Mouse (Mus musculus): ENCODE measurements around the gene Egfem1. TPM values are rescaled to one million over a fixed set of nuclear protein-coding genes. Genes with fewer than 3 reads are reported as not detected.

The Egfem1 gene
- total and polyA plus RNA-seq, 3 experiments = not detected

DNA sequence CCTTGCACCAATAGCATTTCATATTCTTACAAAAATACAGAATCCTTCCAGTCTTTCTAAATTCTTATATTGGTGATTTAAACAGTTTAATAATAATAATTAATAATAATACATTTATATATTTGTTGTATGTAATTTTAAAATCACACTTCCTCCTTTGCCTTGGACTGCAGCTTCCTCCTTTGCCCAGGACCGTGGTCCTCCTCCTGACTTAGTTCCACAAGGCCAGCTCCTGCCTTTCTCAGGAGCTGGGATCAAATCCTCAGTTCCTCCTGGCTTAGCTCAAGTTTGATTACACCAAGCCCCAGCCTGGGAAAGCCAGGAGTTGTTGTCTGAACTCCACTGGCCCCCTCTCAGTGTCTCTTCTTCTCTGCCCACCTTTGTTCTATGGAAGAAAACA, 25.3 kb downstream of the Egfem1 start:
- Histone ChIP-seq H3K4me2 (ENCODE audit: insufficient read depth, low read depth, poor library complexity, severe bottlenecking) (no peak overlapping the region), H3K4me3 (replicated peaks in 1 of 3; ENCODE audit: low read depth in 2 of 3, low read length in 2 of 3, poor library complexity in 1 of 3) (no peak overlapping the region), H3K36me3 (replicated peaks in 1 of 2; ENCODE audit: control insufficient read depth in 1 of 2, insufficient read depth in 1 of 2, low read length in 1 of 2) (no peaks in the 10 kb centered on the region), H3K79me2 (replicated peaks; ENCODE audit: control insufficient read depth, extremely low read depth, insufficient read depth, poor library complexity, severe bottlenecking) (no peaks in the 10 kb centered on the region), H3K9me3 (replicated peaks; ENCODE audit: low read length) (peaks cover 40% of the 10 kb centered on the region), H3K4me1 (ENCODE audit: control insufficient read depth in 1 of 2, insufficient read depth in 2 of 2) (no peaks in the 10 kb centered on the region), H3K9ac (ENCODE audit: insufficient read depth, low read depth) (no peak overlapping the region), H3K27me3 (replicated peaks) (no peaks in the 10 kb centered on the region), H3K27ac (ENCODE audit: insufficient read depth, low read depth) (no peak overlapping the region)
- dilution Hi-C loops (cut with MboI; ENCODE audit: extremely low pct_ligation_motif_present, extremely low pct_unique_long_range_greater_than_20kb, low sequenced_read_pairs) (no loop called here), in situ Hi-C loops (cut with MboI; ENCODE audit: low pct_ligation_motif_present, low pct_unique_long_range_greater_than_20kb, low sequenced_read_pairs) (no loop called here)
- no peak for DNase-seq (ENCODE audit: extremely low read depth)
- TF ChIP-seq CHD1 (IDR thresholded peaks at IDR 0.05; ENCODE audit: low read depth, low read length) = no peak
- no peak for TF ChIP-seq IRF4 (IDR thresholded peaks at IDR 0.05; ENCODE audit: low read depth, low read length)
- TF ChIP-seq GABPA (IDR thresholded peaks at IDR 0.05; ENCODE audit: insufficient replicate concordance, low read depth, low read length) = no peak
- no peak for TF ChIP-seq ELF1 (IDR thresholded peaks at IDR 0.05; ENCODE audit: low read depth, low read length)
- TF ChIP-seq ZKSCAN1 (IDR thresholded peaks at IDR 0.05; ENCODE audit: borderline replicate concordance, low read depth, low read length) = no peak
- TF ChIP-seq CTCF (conservative IDR thresholded peaks at IDR 0.05 in 1 of 2, IDR thresholded peaks at IDR 0.05 in 1 of 2; ENCODE audit: low read depth in 2 of 2, low read length in 2 of 2) = no peak
- TF ChIP-seq MXI1 (IDR thresholded peaks at IDR 0.05; ENCODE audit: low read depth, low read length) = no peak
- no peak for TF ChIP-seq MAX (IDR thresholded peaks at IDR 0.05; ENCODE audit: low read length)
- TF ChIP-seq SMC3 (IDR thresholded peaks at IDR 0.05; ENCODE audit: low read depth, low read length) = no peak
- no peak for TF ChIP-seq ETS1 (conservative IDR thresholded peaks at IDR 0.05; ENCODE audit: low read depth, low read length)
- no peak for TF ChIP-seq KAT2A (IDR thresholded peaks at IDR 0.05; ENCODE audit: insufficient replicate concordance, low read length)
- no peak for TF ChIP-seq ZMIZ1 (IDR thresholded peaks at IDR 0.05; ENCODE audit: low read depth, low read length)
- TF ChIP-seq MYC (IDR thresholded peaks at IDR 0.05; ENCODE audit: low read depth, low read length) = no peak
- no peak for TF ChIP-seq TBP (conservative IDR thresholded peaks at IDR 0.05; ENCODE audit: low read depth, low read length)
- no peak for TF ChIP-seq RCOR1 (conservative IDR thresholded peaks at IDR 0.05; ENCODE audit: low read depth, low read length)
- no peak for TF ChIP-seq HCFC1 (IDR thresholded peaks at IDR 0.05; ENCODE audit: low read depth, low read length)
- no peak for TF ChIP-seq MEF2A (IDR thresholded peaks at IDR 0.05; ENCODE audit: borderline replicate concordance, low read depth, low read length)
- TF ChIP-seq MAFK (IDR thresholded peaks at IDR 0.05; ENCODE audit: insufficient replicate concordance, low read length) = no peak
- TF ChIP-seq CHD2 (IDR thresholded peaks at IDR 0.05; ENCODE audit: low read length) = no peak

DNA sequence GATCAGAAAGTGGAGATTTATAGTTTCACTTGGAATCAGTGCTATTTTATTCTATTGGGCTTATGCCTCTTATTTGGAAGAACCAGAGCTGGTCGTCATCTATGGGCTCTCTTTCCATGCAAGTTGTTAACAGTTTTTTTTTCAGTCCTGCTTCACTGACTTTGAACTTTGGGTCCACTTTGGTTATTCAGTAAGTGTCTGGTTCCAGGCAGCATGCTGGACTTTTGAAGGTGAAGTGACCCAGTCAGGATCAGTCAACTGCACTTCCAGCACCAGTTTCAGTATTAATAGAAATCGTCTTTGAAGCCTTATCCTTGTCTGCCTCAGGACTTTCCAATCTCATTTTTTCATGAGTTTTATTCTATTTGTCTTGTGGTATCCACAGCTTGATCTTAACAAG, 28.5 kb downstream of the Egfem1 start:
- no peaks in the 10 kb centered on the region for H3K79me2 ChIP-seq (replicated peaks; ENCODE audit: control insufficient read depth, extremely low read depth, insufficient read depth, poor library complexity, severe bottlenecking)
- no peak for DNase-seq (ENCODE audit: extremely low read depth)
- no peaks in the 10 kb centered on the region for H3K27me3 ChIP-seq (replicated peaks)
- dilution Hi-C loops (cut with MboI; ENCODE audit: extremely low pct_ligation_motif_present, extremely low pct_unique_long_range_greater_than_20kb, low sequenced_read_pairs) (no loop called here), in situ Hi-C loops (cut with MboI; ENCODE audit: low pct_ligation_motif_present, low pct_unique_long_range_greater_than_20kb, low sequenced_read_pairs) (no loop called here)
- H3K4me2 ChIP-seq (ENCODE audit: insufficient read depth, low read depth, poor library complexity, severe bottlenecking) = no peak overlapping the region
- H3K36me3 ChIP-seq (replicated peaks in 1 of 2; ENCODE audit: control insufficient read depth in 1 of 2, insufficient read depth in 1 of 2, low read length in 1 of 2) = no peaks in the 10 kb centered on the region
- H3K9ac ChIP-seq (ENCODE audit: insufficient read depth, low read depth) = no peak overlapping the region
- TF ChIP-seq BHLHE40 (IDR thresholded peaks at IDR 0.05; ENCODE audit: low read depth, low read length) (no peak), SIN3A (IDR thresholded peaks at IDR 0.05; ENCODE audit: low read length) (no peak), ZMIZ1 (IDR thresholded peaks at IDR 0.05; ENCODE audit: low read depth, low read length) (no peak), NELFE (IDR thresholded peaks at IDR 0.05; ENCODE audit: low read depth, low read length) (no peak), MEF2A (IDR thresholded peaks at IDR 0.05; ENCODE audit: borderline replicate concordance, low read depth, low read length) (no peak), JUND (conservative IDR thresholded peaks at IDR 0.05; ENCODE audit: low read depth, low read length) (no peak), MAX (IDR thresholded peaks at IDR 0.05; ENCODE audit: low read length) (no peak), ZNF384 (IDR thresholded peaks at IDR 0.05; ENCODE audit: low read depth, low read length) (no peak), EP300 (IDR thresholded peaks at IDR 0.05; ENCODE audit: low read length) (no peak), GABPA (IDR thresholded peaks at IDR 0.05; ENCODE audit: insufficient replicate concordance, low read depth, low read length) (no peak), POLR2AphosphoS2 (IDR thresholded peaks at IDR 0.05; ENCODE audit: low read depth, low read length) (no peak), TCF12 (IDR thresholded peaks at IDR 0.05; ENCODE audit: low read depth, low read length) (no peak), CTCF (conservative IDR thresholded peaks at IDR 0.05 in 1 of 2, IDR thresholded peaks at IDR 0.05 in 1 of 2; ENCODE audit: low read depth in 2 of 2, low read length in 2 of 2) (no peak), MXI1 (IDR thresholded peaks at IDR 0.05; ENCODE audit: low read depth, low read length) (no peak), IRF4 (IDR thresholded peaks at IDR 0.05; ENCODE audit: low read depth, low read length) (no peak), ZKSCAN1 (IDR thresholded peaks at IDR 0.05; ENCODE audit: borderline replicate concordance, low read depth, low read length) (no peak)
- H3K9me3 ChIP-seq (replicated peaks; ENCODE audit: low read length) = peaks cover 41% of the 10 kb centered on the region
- no peak overlapping the region for H3K27ac ChIP-seq (ENCODE audit: insufficient read depth, low read depth)
- no peaks in the 10 kb centered on the region for H3K4me1 ChIP-seq (ENCODE audit: control insufficient read depth in 1 of 2, insufficient read depth in 2 of 2)
- no peak overlapping the region for H3K4me3 ChIP-seq (replicated peaks in 1 of 3; ENCODE audit: low read depth in 2 of 3, low read length in 2 of 3, poor library complexity in 1 of 3)
